In genomic region chr6:61217717-61218116, GRCm38 (mm10) we compare ENCODE assay signal across 23 mouse cellular contexts. TPM values are rescaled to one million over a fixed set of nuclear protein-coding genes. Genes with fewer than 3 reads are reported as not detected.
DNase-seq lines count a peak whose midpoint lies in the region; ATAC-seq and TF ChIP-seq lines count a peak whose summit lies in the region.
"Had no signal": no experiment of that assay in that cellular context is flagged by ENCODE, and none has a peak within 500 bp of the region (broad histone marks: within the 10 kb centered on the region; RNA-seq: fewer than 3 reads in every experiment).

No protein-coding gene starts in this region.

- H3K27ac ChIP-seq in limb, embryonic 10.5 days = peak overlapping the region; percentile 56; the same call in 1 of the 2 replicates
- no peak overlapping the region for H3K27ac ChIP-seq in gastrocnemius, adult 2 months
- H3K27ac ChIP-seq: embryonic facial prominence, embryonic 15.5 days; forebrain, embryonic 15.5 days; heart, embryonic 13.5 days; hindbrain, embryonic 12.5 days had no signal

- no peaks in the 10 kb centered on the region for H3K9me3 ChIP-seq in limb, embryonic 10.5 days (replicated peaks)
- H3K9me3 ChIP-seq: embryonic facial prominence, embryonic 15.5 days; forebrain, embryonic 15.5 days; heart, embryonic 13.5 days; hindbrain, embryonic 12.5 days had no signal

- ATAC-seq in common myeloid progenitor, adult 5-6 weeks (replicated peaks; ENCODE audit: low read depth, poor library complexity, severe bottlenecking) = peak; percentile 80
- peak; percentile 54 for ATAC-seq in megakaryocyte progenitor cell, adult 5-6 weeks (replicated peaks; ENCODE audit: poor library complexity)
- ATAC-seq: forebrain, embryonic 15.5 days; hindbrain, embryonic 16.5 days; inflammation-experienced regulatory T-cells, adult 6 months had no signal

- H3K4me3 ChIP-seq in limb, embryonic 10.5 days = no peak overlapping the region
- H3K4me3 ChIP-seq in gastrocnemius, adult 2 months = no peak overlapping the region
- H3K4me3 ChIP-seq: embryonic facial prominence, embryonic 15.5 days; forebrain, embryonic 15.5 days; heart, embryonic 13.5 days; hindbrain, embryonic 12.5 days had no signal

- H3K36me3 ChIP-seq in limb, embryonic 10.5 days = no peaks in the 10 kb centered on the region
- H3K36me3 ChIP-seq: embryonic facial prominence, embryonic 15.5 days; forebrain, embryonic 15.5 days; heart, embryonic 13.5 days; hindbrain, embryonic 12.5 days had no signal

- no peak for TF ChIP-seq CTCF in gastrocnemius, adult 2 months (IDR thresholded peaks at IDR 0.05)

- peak; percentile 86 for DNase-seq in 3T3-L1 (ENCODE audit: low read depth, low spot score)
- no peak for DNase-seq in limb, embryonic 10.5 days (ENCODE audit: low spot score)
- DNase-seq in spleen, adult 12 weeks (ENCODE audit: low spot score) = no peak
- DNase-seq in gastrocnemius, postnatal 36 days = no peak
- no peak for DNase-seq in adrenal gland, adult 18-20 months (ENCODE audit: low spot score in 2 of 2)
- no peak for DNase-seq in gastrocnemius, adult 2 months
- DNase-seq: adrenal gland, adult 8-10 months; adrenal gland, postnatal 36 days; B cell, adult 2 months; cerebellum, adult 2 months; cerebellum, postnatal 10 days; embryo, embryonic 11 days; gastrocnemius, postnatal 10 days; heart, postnatal 36 days had no signal

- intact Hi-C loops in gastrocnemius, postnatal 36 days (cut with DNase I) = no loop called here
- intact Hi-C loops in gastrocnemius, adult 2 months (cut with DNase I) = no loop called here

- 48% methylated on average over 2 of the region's 2 CpGs for WGBS in limb, embryonic 10.5 days

- H3K4me1 ChIP-seq in limb, embryonic 10.5 days = peaks cover 30% of the 10 kb centered on the region
- H3K4me1 ChIP-seq: embryonic facial prominence, embryonic 15.5 days; forebrain, embryonic 15.5 days; heart, embryonic 13.5 days; hindbrain, embryonic 12.5 days had no signal

- H3K27me3 ChIP-seq in limb, embryonic 10.5 days (ENCODE audit: low read depth, poor library complexity, severe bottlenecking) = no peaks in the 10 kb centered on the region
- H3K27me3 ChIP-seq: embryonic facial prominence, embryonic 15.5 days; forebrain, embryonic 15.5 days; heart, embryonic 13.5 days; hindbrain, embryonic 12.5 days had no signal

RNA-seq across cellular contexts. Expression of gene Ccser1, which starts 37.6 kb away (rescaled TPM):
- total RNA-seq in common myeloid progenitor, adult 5-6 weeks (2017) = 1.1 and 5.2 TPM in 2 replicates
- 9.4 and 10.3 TPM in 2 replicates for polyA plus RNA-seq in limb, embryonic 10.5 days (2016; fragmentation: Nextera tagmentation; extraction: Ambion mirVana)
- total RNA-seq in megakaryocyte progenitor cell, adult 5-6 weeks (2015) = 0.05 and 0.47 TPM in 2 replicates
- total RNA-seq in megakaryocyte progenitor cell, adult 5-6 weeks (2017) = 1.9 and 2.9 TPM in 2 replicates
- 1 to 10 TPM in 1 of 2 experiments, under 1 TPM in 1; 0.52 to 1.3 TPM for total RNA-seq in gastrocnemius, postnatal 36 days (2021)
- total RNA-seq in adrenal gland, adult 18-20 months (2021) = 1 to 10 TPM; 2.1 to 2.7 TPM
- total RNA-seq in gastrocnemius, adult 2 months (2021) = 1 to 10 TPM in 1 of 2 experiments, under 1 TPM in 1; 0.82 to 1.1 TPM
- total RNA-seq: MEL had no signal
- polyA plus RNA-seq: inflammation-experienced regulatory T-cells, adult 6 months had no signal
